Comparison of ENCODE assay signal across 9 mouse cellular contexts in genomic region chr8:124250785-124251184, GRCm38 (mm10). TPM values are rescaled to one million over a fixed set of nuclear protein-coding genes. Genes with fewer than 3 reads are reported as not detected.
DNase-seq lines count a peak whose midpoint lies in the region; ATAC-seq lines count a peak whose summit lies in the region.
"Had no signal": no experiment of that assay in that cellular context is flagged by ENCODE, and none has a peak within 500 bp of the region (broad histone marks: within the 10 kb centered on the region; RNA-seq: fewer than 3 reads in every experiment).

No protein-coding gene starts in this region.

- no peaks in the 10 kb centered on the region for H3K9me3 ChIP-seq in lung, embryonic 16.5 days (ENCODE audit: control insufficient read depth, low read length)

- peaks cover 36% of the 10 kb centered on the region for H3K4me1 ChIP-seq in lung, embryonic 16.5 days (replicated peaks; ENCODE audit: control insufficient read depth, insufficient read depth, low read length)

- ATAC-seq in lung, embryonic 16.5 days (ENCODE audit: low read depth): peak; percentile 90

- no peaks in the 10 kb centered on the region for H3K36me3 ChIP-seq in lung, embryonic 16.5 days (ENCODE audit: control insufficient read depth, insufficient read depth, low read length)

- H3K27ac ChIP-seq in lung, embryonic 16.5 days (ENCODE audit: low read length): peak overlapping the region; percentile 28; the same call in 1 of the 2 replicates

- H3K9ac ChIP-seq in lung, embryonic 16.5 days (ENCODE audit: low read length): no peak overlapping the region

- peak; percentile 65 for DNase-seq in embryo, embryonic 10 days (ENCODE audit: low spot score)
- no peak for DNase-seq in embryo, embryonic 9.5 days (ENCODE audit: extremely low spot score)
- peak; percentile 48 for DNase-seq in adrenal gland, adult 8-10 months
- DNase-seq in kidney, adult 9 months: peak; percentile 56
- no peak for DNase-seq in cerebellum, postnatal 36 days
- no peak for DNase-seq in natural killer cell, adult 2 months (ENCODE audit: low spot score in 2 of 2)
- DNase-seq in cerebellum, adult 9-10 months: no peak
- DNase-seq: B cell, adult 2 months had no signal

- no peaks in the 10 kb centered on the region for H3K27me3 ChIP-seq in lung, embryonic 16.5 days (ENCODE audit: control insufficient read depth, insufficient read depth, low read depth, low read length)

- no peak overlapping the region for H3K4me2 ChIP-seq in lung, embryonic 16.5 days (ENCODE audit: low read depth, low read length)

- H3K4me3 ChIP-seq in lung, embryonic 16.5 days (ENCODE audit: low read length): no peak overlapping the region

- 18% methylated on average over 4 of the region's 4 CpGs for WGBS in lung, embryonic 16.5 days

RNA-seq across cellular contexts. Expression of gene Galnt2, which starts 19.6 kb away (rescaled TPM):
- 10 to 100 TPM; 47.0 to 66.5 (median 54.4) TPM for total RNA-seq in adrenal gland, adult 8-10 months (2022)
- 36.8 and 46.4 TPM in 2 replicates for polyA plus RNA-seq in lung, embryonic 16.5 days (2015; fragmentation: Nextera tagmentation; extraction: Ambion mirVana)

Comparison
In these comparisons a context has a peak if more than half of its experiments do, and no peak if none do; other contexts are left out.
1. DNase-seq: peak in embryo, embryonic 10 days (single experiment), adrenal gland, adult 8-10 months (single experiment) and kidney, adult 9 months (single experiment); none in embryo, embryonic 9.5 days (single experiment), cerebellum, postnatal 36 days (0 of 2), natural killer cell, adult 2 months (0 of 2) and cerebellum, adult 9-10 months (single experiment).